Mouse (Mus musculus) erythroid progenitor cell, adult 5-6 weeks (primary cell): ENCODE data around the gene Pacs1. TPM values are rescaled to one million over a fixed set of nuclear protein-coding genes. Genes with fewer than 3 reads are reported as not detected.
"Not testable (repeated sequence)": the region's sequence is repeated elsewhere in the genome, so short reads cannot be mapped to it uniquely, and the experiment has no call there.

Experiments used
- ATAC-seq: replicated peaks from 2 replicates; pipeline ENCODE4 v1.8.0; 2016; ENCODE audit warnings: moderate number of reproducible peaks, mild to moderate bottlenecking, moderate TSS enrichment, inconsistent platforms; ENCODE audit not compliant: poor library complexity, low FRiP score, severe bottlenecking
- total RNA-seq, 2 experiments: library from RNA; stranded (forward) in 1 of 2; stranded (reverse) in 1 of 2; fragments of 150-400 nt in 1 of 2; fragments of 186-747, 209-891 nt in 1 of 2; gene quantifications; 2 replicates each; pipeline versions ENCODE4 v1.2.3 to v1.2.4; 2015 to 2017; ENCODE audit warnings: low replicate concordance in 2 of 2

Pacs1 gene
- total RNA-seq, 2 experiments from 2014 or later: 6.8 to 13.4 TPM

DNA sequence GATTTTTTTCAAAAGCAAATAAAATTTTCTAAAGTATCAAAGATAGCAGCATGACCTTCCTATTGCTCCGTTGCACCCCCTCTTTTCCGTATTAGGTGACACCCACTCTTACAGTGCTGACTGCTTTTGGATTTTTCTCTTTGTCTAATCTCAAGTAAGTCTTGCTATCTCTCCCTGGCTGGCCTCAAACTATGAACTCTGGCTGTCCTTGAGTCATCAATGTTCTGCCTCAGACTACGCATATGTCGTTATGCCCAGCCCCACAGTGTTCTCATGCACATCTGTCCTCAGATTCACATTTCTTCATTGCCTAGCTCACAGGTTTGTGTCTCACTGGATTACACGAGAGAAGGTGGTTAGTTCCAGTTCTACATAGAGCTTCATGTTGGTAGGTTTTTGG, 3.5 kb downstream of the Pacs1 start:
- no peak for ATAC-seq

DNA sequence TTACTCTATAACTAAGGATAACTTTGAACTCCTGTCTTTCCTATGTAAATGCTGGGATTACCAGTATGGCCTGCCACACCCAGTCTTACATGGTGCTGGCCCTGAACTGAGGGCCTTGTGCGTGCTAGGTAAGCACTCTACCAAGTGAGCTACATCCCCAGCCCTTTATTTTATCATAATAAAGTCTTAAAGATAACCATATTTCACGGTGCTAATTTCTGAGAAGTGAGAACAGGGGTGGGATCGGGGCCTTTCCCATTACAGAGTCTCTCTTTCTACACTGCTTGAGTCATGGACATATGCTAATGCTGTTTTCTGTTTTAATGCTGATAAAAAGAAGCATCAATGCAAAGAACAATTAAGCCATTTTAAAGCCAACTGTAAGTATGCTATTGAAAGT, 4.0 kb downstream of the Pacs1 start:
- no peak for ATAC-seq

DNA sequence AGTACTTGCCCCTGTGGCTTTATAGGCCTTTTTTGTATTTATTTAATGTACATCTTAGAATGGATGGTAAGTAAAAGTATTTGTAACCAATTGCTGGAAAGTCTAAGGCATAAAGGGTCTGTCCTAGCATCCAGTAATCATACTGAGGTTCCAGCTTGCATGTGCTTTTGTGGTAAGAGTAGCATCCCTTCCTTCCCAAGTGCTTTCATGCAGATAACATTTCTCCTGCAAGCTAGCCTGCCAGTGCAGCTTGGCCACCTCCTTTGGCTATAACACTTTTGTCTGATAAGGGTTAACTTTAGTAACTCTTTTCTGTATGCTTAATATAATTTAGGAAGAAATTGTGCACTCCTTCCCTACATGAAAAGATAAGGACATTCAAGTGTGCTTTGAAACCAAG, 4.9 kb downstream of the Pacs1 start:
- no peak for ATAC-seq

DNA sequence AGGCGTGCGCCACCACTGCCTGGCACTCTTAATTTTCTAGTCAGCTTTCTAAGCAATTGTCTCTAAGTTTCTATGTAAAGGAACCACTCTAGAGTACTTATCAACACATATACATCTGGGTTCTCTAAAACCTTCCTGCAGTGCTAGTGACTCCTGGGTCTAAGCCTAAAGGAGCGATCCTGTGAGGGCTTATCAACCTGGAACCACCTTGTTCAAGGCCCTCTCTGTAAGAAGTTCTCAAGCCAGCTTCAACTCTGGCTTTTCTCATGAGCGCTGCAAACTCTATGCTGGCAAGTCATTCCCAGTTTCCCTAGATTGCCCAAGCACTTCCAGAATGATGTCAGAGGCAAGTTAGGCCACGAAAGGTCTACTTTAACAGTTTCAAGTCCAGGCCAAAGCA, 5.9 kb downstream of the Pacs1 start:
- ATAC-seq: peak; percentile 83

DNA sequence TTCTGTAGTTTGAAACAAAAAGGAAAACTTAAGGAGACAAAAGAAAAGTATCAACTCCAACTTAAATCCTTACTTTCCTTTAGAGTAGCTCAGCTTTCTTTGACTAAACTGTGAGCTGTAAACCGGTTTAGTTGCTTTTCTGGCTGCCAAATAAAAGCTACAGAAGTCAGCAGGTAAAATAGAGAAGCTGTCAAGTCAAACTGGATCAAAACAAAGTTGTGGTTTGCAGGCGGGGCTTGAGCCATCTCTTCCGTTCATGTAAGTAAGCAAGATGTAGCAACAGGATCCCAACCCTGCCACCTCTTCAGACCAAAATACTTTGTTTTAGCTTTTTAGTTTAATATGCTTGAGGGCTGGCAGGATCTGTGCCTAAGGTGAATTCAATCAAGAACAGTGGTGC, 15.8 kb downstream of the Pacs1 start:
- ATAC-seq: no peak

DNA sequence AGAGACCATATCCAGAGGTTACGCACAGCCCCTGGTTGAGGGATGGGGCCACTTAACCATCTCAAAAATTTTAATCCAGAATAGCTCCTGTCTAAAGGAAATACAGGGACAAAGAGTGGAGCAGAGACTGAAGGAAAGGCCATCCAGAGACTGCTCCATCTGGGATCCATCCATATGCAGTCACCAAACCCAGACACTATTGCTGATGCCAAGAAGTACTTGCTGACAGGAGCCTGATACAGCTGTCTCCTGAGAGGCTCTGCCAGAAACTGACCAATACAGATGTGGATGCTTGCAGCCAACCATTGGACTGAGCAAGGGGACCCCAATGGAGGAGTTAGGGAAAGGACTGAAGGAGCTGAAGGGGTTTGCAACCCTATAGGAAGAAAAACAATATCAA, 35.9 kb downstream of the Pacs1 start:
- not testable (repeated sequence) for ATAC-seq

DNA sequence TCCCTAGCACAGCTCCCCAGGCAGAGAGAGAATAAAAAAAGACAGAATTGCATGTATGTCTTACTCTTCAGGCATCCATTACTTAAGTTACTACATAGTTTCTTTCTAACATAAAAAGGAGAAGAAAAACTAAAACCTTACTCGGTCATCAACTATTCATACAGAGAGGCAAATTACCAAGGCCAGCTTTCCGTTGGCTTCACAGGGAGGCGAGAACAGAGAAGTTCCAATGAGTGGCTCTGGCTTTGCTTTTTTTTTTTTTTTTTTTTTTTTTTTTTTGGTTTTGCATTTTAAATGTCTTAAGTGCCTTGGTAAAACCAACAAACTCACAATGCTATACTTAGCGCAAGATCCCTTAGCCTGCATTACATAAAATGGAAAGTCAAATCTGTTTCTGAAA, 40.2 kb downstream of the Pacs1 start:
- no peak for ATAC-seq

DNA sequence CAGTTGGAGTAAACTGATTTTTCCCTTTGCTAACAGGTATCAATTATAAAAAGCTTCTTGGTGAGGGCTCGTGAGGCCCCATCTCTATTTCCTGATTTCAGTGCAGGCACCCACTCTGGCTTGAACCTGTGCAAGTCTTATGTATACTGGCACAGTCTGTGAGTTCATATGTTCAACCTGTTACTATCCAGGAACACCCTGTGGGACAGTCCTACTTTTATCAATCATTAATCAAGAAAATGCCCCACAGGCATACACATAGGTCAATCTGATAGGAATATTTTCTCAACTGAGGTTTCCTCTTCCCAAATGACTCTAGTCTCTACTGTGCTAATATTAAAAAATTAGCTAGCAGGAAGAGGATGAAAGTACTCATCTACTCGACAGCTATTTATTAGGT, 42.8 kb downstream of the Pacs1 start:
- no peak for ATAC-seq

DNA sequence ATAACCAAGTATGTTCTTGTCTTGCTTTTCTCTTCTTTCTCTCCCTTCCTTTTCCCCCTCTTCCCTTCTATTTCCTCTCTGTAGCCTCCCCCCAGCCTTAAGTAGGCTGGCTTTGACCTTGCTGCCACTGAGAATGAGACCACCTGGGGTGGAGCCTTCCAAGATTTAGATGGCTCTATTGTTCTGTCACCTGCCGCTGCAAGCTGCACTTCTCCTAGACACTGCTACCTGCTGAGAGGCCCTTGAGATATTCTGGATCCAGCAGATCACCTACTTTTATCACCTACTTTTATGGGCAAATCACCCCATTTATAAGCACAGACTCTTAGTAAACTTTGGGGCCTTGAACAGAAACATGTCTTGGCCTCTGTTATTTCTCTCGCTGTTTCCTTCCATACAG, 48.3 kb downstream of the Pacs1 start:
- ATAC-seq: no peak

DNA sequence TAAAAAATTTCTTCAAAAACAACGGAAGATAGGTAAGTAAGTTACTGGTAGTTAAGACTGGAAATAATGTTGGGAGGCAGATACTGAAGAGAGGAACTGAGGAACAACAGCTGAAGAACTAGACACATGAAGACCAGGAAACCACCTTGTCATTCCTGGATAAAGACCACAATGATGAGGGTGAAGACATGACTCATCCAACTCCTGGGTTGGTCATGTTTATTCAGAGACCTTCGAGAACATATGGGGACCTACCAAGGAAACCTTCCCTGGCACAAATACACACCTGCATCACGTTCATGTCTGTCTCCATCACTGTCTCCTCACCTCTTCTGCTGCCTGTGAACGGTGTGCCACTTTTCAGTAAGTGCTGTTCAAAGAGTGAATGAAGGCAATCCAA, 48.8 kb downstream of the Pacs1 start:
- no peak for ATAC-seq

DNA sequence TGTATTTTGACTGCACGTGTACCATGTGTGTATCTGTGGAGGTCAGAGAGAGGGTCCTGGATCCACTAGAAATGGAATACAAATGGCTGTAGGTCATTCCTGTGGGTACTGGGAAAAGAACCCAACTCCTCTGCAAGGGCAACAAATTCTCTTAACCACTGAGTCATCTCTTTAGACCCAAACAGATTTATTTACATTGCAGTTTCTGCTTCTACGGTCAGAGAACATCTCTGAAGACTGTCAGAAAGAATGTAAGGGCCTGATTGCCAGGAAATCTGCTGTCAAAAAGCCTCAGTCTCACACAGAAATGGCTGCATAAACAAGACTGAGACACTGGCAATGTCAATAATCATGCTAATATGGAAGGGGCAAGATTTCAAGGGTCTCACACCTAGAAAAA, 51.0 kb downstream of the Pacs1 start:
- no peak for ATAC-seq

DNA sequence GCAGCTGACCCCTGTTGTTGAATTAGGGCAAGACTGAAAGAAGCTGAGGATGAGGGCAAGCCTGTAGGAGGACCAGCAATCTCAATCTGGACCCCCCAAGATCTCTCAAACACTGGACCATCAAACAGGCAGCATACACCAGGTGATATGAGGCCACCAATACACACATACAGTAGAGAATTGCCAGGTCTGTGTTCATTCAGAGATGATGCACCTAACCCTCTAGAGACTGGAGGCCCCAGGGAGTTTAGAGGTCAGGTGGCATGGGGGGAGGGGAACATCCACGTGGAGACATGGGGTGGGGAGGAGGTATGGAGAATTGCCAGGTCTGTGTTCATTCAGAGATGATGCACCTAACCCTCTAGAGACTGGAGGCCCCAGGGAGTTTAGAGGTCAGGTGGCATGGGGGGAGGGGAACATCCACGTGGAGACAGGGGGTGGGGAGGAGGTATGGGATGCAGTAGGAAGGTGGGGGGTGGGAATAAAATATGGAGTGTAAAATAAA, 51.6 kb downstream of the Pacs1 start:
- ATAC-seq: not testable (repeated sequence)

DNA sequence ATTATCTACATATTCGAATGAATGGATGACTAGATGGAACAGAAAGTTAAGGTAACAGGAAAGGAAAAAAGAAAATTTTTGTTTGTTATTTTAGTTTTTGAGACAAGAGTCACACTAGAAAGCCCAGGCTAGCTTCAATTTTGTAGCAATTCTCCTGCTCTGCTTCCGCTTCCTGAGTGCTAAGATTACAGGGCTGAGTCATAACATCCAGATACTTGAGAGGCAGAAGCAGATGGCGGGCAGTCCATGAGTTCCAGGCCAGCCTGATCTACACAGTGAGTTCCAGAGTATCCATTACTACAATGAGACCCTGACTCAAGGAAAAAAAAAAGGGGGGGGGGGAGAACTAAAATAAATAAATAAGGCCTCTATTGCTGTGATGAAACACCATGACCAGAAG, 52.5 kb downstream of the Pacs1 start:
- no peak for ATAC-seq

DNA sequence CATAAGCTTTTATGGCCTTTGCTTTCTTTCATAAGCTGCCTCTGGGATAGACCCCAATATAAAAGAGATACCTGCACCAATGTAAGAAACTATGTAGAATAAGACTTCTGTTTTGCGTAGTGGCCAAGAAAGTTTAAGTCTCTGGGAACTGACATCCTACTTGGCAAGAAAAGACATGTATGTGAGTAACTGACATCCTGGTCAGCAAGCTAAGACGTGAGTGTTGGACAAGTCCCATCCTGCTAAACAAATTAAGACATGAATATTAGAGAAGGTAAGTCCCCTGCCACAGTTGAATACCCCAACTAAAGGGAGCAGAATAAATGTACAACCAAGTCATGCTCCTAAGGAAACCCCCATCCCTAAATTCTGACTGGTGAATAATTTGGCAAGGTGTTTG, 71.2 kb downstream of the Pacs1 start:
- ATAC-seq: no peak

DNA sequence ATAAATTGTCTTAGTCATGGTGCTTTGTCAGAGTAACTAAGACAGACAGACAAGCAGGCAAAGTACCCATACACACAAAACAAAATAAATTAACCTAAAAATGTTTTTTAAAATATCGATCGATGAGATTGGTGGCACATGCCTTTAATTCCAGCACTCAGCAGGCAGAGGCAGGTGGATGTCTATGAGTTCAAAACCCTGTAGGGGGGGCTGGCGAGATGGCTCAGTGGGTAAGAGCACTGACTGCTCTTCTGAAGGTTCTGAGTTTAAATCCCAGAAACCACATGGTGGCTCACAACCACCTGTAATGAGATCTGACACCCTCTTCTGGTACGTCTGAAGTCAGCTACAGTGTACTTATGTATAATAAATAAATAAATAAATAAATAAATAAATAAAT, 72.3 kb downstream of the Pacs1 start:
- ATAC-seq: not testable (repeated sequence)

DNA sequence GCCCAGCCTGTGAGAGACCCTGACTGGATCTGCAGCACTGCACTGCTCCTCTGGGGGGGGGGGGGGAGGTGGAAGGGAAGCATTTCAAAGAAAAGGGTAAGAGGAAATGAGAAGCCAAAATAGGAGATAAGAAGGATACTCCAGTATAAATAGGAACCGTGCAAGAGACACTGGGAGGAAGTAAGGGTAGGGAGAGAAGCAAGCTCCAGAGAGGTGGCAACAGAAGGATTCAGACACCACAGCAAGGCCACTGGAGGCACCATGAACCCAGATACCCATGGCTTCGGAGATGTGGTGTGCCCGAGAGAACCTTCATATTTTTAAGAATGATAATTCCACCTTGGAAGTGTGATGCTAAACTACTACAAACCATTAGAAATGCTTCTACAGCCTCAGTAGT, 74.4 kb downstream of the Pacs1 start:
- ATAC-seq: no peak

DNA sequence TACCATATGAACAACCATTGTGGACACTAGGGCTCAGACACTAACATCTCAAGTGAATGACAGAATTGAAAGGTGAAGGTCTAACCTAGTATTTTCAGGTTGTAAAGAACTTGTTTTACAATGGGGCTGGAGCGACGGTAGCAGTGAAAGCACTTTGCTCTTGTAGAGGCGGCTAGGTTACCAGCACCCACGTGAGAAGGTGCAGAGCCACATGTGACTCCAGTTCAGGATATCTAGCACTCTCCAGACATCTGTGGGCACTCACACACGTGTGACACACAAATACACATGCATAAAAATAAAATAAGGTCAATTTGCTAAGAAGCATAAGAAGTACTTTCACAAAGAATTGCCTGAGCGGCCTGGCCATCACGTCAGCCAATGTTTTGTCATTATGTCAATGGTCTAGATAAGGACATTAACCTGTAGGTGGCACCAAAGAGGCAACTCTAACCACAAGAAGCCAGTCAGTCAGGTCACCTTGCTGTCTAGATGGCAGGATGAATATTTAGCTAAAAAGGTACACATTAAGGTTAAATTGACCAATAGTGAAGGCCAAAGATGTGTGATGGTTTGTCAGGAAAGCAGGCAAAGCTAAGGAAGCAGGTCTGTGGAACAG, 77.4 kb downstream of the Pacs1 start:
- peak; percentile 76 for ATAC-seq

DNA sequence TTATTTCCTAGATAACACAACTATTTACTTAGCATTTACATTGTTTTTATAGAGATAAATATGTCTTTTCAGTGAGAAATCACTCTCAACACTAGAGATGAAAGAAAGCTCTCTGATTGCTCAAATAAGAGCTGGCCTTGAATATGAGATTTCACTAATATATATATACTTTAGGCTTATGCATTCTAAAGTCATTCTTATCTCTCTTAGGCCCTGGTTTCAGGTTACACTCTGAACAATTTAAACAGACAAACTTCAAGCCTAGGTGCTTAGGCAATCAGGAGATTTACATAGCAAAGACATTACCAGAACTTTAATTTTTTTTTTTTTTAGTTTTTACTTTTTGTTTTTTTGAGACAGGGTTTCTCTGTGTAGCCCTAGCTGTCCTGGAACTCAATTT, 80.5 kb downstream of the Pacs1 start:
- ATAC-seq: no peak

DNA sequence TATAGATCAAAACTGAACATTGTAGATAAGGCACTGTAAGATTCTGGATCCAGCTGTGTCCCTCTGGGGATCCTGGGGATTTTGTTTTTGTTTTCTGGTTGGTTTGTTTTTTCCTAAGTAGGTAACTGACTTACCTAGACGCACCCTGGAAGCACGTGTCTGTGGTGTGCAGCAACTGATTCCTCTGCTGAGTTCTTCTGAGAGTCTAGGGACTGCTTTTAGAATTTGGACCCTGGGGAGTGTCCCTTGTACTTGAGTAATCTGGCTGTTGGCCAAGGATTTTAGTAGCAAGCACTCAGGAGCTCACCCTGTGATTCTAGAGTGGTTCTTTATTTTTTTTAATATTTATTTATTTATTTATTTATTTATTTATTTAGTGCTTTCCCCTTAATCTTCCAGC, 85.5 kb downstream of the Pacs1 start:
- no peak for ATAC-seq

DNA sequence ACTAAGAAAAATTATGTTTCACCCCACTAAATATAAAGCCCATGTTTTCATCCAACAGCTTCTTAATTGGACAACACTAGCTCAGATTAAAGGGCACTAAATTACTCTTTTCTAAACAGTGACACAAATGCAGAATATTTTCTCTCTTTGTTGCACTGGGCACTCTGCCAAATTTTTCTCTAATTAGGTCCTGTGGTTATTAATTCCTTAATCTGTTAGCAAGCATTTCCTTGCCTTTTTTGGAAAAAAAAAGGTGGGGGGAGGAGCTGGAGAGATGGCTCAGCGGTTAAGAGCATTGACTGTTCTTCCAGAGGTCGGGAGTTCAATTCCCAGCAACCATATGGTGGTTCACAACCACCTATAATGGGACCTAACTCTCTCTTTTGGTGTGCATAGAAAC, 91.0 kb downstream of the Pacs1 start:
- ATAC-seq: no peak

DNA sequence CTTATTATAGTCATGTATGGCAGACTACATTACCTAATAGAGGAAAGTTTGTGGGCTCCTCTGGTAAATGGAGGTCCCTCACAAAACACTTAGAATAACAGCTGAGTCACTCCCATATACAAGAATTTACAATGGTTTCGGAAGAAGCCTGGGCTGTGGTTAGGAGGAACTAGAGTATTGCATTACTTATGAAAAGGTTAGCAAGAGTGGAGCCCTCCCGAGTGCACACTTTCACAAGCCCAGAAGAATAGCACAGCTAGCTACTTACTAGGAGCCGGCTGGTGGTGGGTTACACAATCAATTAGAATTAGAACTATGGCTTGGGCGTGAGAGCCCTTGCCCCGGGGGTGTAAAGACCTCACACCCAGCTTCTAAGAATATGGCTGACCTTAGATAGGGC, 94.3 kb downstream of the Pacs1 start:
- ATAC-seq: no peak

DNA sequence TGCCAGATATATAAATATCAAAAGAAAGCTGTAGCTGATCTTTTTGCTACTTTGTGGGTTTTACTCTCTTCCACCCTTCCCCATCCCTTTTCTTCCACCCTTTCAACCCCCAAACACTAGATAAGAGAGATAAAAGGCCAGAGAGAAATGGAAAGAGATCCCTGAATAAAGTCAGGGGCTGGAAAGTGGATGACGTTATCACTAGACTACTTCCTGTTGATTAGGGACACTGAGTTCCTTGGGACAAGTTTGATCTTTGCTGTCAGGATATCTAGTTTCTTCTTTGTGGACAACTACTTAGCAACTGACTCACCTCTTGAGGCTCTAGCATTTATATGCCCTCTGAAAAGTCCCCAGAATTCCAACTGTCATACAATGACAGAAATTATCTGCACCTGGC, 102.5 kb downstream of the Pacs1 start:
- ATAC-seq: no peak
